Mouse (Mus musculus): ENCODE results near the gene Adk. TPM values are rescaled to one million over a fixed set of nuclear protein-coding genes. Genes with fewer than 3 reads are reported as not detected.

Gene Adk
- polyA plus RNA-seq (2012; rRNA removed; ENCODE audit: low replicate concordance) = 60.7 and 67.3 TPM in 2 replicates

DNA sequence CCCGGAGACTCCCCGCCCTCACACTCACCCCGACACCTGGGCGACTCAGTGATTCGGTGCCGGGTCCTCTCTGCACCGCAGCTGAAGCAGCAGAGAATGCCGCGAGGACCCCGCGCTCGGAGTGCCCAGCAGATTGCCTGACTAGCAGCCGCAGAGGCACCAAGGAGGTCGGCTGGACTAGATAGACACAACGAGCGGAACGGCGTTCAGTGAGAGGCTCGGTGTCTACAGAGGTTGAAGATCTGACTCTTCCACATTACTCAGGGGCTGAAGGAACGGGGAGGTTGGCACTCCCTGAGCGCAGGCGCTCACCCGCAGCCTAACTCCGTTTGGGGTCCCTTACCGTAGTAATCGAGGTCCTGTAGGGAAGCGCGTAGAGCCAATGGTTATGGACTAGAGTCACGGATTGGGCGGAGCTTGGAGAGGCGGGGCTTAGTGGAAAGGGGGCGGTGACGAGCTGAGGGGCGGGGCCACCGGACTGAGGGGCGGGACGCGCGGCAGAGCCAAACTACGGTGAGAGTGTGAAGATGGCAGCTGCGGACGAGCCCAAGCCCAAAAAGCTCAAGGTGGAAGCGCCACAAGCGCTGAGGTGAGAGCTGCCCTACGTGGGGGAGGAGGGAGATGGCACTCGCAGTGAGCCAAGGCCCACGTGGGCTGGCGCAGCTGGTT lies at the start of gene Adk, which contains the start of gene Ap3m1:
Adk (plus strand) TSS at position 463 of the 669 bp plus-strand sequence.
Ap3m1 (minus strand) TSS at position 397 of the 669 bp plus-strand sequence.

GRCm38 (mm10) chr14:21481231-21481630 lies 428.9 kb downstream of the Adk start, which contains the start of gene Kat6b:
Gene Kat6b (plus strand): TSS chr14:21481434.

Other genes starting within 250 kb of the Adk start
- 16.1 and 53.4 TPM in 2 replicates for gene Plau, start 215.9 kb upstream of the Adk start, polyA plus RNA-seq (2012; rRNA removed; ENCODE audit: low replicate concordance)
- 89.1 and 124 TPM in 2 replicates for gene Vcl, start 123.2 kb upstream of the Adk start, polyA plus RNA-seq (2012; rRNA removed; ENCODE audit: low replicate concordance)
- 43.8 and 51.1 TPM in 2 replicates for gene Ap3m1, start 66 bp upstream of the Adk start, polyA plus RNA-seq (2012; rRNA removed; ENCODE audit: low replicate concordance)

Measured in subcutaneous adipose tissue, adult 2 months (tissue).